Mouse (Mus musculus): Measurements from ENCODE around the gene Chuk. TPM values are rescaled to one million over a fixed set of nuclear protein-coding genes. Genes with fewer than 3 reads are reported as not detected.
A peak's percentile ranks its signal among the peaks of the same experiment; 100 is the strongest.

The Chuk gene
- polyA plus RNA-seq, 1 experiment: not detected

DNA sequence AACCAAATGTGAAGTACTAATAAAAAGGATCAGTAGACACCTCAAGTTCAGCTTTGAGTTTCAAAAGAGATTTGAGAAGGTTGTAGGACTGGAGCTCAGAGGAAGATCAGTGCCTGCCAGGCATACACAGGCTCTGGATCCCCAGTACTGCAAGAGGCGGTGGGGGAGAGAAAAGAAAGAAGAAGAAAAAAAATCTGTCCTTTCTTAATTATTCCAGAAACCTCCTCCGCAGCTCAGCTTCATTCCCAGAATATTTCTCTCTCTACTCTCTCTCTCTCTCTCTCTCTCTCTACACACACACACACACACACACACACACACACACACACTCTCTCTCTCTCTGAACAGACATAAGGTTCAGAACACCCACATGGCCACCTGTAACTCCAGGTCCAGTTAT, 27.3 kb downstream of the Chuk start:
- WGBS: 73% methylated on average over 2 of the region's 2 CpGs
- Histone ChIP-seq H3K27ac (ENCODE audit: insufficient read depth, low read depth, low read length) (no peak overlapping the region), H3K4me3 (ENCODE audit: insufficient read depth, low read depth, low read length) (no peak overlapping the region), H3K4me1 (ENCODE audit: control insufficient read depth, insufficient read depth, low read length) (no peaks in the 10 kb centered on the region)
- no peak for TF ChIP-seq POLR2A (IDR thresholded peaks at IDR 0.05; ENCODE audit: insufficient read depth, low read depth, low read length)
- TF ChIP-seq CTCF (IDR thresholded peaks at IDR 0.05; ENCODE audit: insufficient read depth, low read depth, low read length): no peak

GRCm38 (mm10) chr19:44077024-44077423, 30.3 kb downstream of the Chuk start:
- TF ChIP-seq CTCF (IDR thresholded peaks at IDR 0.05; ENCODE audit: insufficient read depth, low read depth, low read length) (no peak), POLR2A (IDR thresholded peaks at IDR 0.05; ENCODE audit: insufficient read depth, low read depth, low read length) (no peak)
- Histone ChIP-seq H3K4me3 (ENCODE audit: insufficient read depth, low read depth, low read length) (no peak overlapping the region), H3K4me1 (ENCODE audit: control insufficient read depth, insufficient read depth, low read length) (no peaks in the 10 kb centered on the region), H3K27ac (ENCODE audit: insufficient read depth, low read depth, low read length) (no peak overlapping the region)
- 90% methylated on average over 4 of the region's 4 CpGs for WGBS

DNA sequence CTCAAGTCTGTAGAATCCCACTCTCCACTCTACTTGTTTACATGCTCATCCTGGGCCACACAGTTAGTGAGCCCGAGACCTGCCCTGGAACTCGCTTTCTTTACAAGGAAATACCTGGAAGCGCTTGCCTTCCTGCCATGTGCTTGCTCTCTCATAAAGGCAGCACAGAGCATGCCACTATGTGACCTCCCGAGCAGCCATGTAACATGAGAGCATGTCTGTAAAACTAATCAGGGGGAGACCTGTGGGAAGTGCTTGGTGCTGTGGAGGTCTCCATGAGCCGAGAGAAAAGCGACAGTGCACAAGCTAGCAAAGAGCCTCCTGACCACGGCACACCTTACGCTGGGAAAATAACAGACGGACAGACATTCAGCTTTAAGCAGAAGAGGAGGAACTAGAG, 30.8 kb downstream of the Chuk start:
- 87% methylated on average over 9 of the region's 9 CpGs for WGBS
- TF ChIP-seq CTCF (IDR thresholded peaks at IDR 0.05; ENCODE audit: insufficient read depth, low read depth, low read length) (no peak), POLR2A (IDR thresholded peaks at IDR 0.05; ENCODE audit: insufficient read depth, low read depth, low read length) (no peak)

GRCm38 (mm10) chr19:44074986-44075385, 32.3 kb downstream of the Chuk start:
- TF ChIP-seq POLR2A (IDR thresholded peaks at IDR 0.05; ENCODE audit: insufficient read depth, low read depth, low read length): no peak
- TF ChIP-seq CTCF (IDR thresholded peaks at IDR 0.05; ENCODE audit: insufficient read depth, low read depth, low read length): no peak
- Histone ChIP-seq H3K4me3 (ENCODE audit: insufficient read depth, low read depth, low read length) (no peak overlapping the region), H3K27ac (ENCODE audit: insufficient read depth, low read depth, low read length) (no peak overlapping the region), H3K4me1 (ENCODE audit: control insufficient read depth, insufficient read depth, low read length) (no peaks in the 10 kb centered on the region)
- 72% methylated on average over 11 of the region's 11 CpGs for WGBS

More for the DNA sequence above, 30.8 kb downstream of the Chuk start:
- Histone ChIP-seq H3K4me1 (ENCODE audit: control insufficient read depth, insufficient read depth, low read length) (no peaks in the 10 kb centered on the region), H3K4me3 (ENCODE audit: insufficient read depth, low read depth, low read length) (no peak overlapping the region), H3K27ac (ENCODE audit: insufficient read depth, low read depth, low read length) (no peak overlapping the region)

DNA sequence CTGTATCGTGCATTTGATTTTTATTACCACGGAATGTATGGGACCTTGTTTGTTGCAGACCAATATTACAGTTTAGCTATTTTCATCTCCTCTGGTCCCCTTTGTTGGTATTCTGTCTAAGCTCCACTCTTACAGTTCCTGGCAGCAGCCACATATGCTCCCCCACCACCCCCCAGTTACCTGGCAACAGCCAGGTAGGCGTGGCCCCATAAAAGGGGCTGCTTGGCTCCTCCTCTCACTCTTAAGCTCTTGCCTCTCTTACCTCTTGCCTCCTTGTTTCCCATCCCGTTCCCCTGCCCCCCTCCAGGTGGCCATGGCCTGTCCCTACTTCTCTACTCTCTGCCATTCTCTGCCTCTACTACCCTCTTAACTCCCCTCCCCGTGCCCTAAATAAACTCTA, 36.1 kb downstream of the Chuk start:
- WGBS: 67% methylated on average over 5 of the region's 5 CpGs
- Histone ChIP-seq H3K27ac (ENCODE audit: insufficient read depth, low read depth, low read length) (no peak overlapping the region), H3K4me1 (ENCODE audit: control insufficient read depth, insufficient read depth, low read length) (0 out of 2 replicates have a peak, but pooled peaks cover 4% of the 10 kb centered on the region), H3K4me3 (ENCODE audit: insufficient read depth, low read depth, low read length) (no peak overlapping the region)
- TF ChIP-seq CTCF (IDR thresholded peaks at IDR 0.05; ENCODE audit: insufficient read depth, low read depth, low read length): no peak

DNA sequence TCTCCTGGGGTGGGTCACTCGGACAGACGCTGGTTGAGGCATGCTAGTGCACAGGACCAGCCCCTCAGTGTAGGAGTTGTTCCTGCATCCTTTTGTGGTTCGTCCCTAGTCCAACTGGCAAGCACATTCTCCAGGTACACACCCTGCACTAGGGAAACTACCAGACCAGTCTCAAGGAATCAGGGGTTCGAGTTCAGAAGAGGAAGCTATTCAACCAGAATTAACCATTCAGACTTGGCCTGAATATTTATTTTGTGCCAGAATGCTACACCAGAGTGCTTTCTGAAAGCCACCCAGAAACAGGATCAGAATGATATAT, 37.4 kb downstream of the Chuk start:
- TF ChIP-seq POLR2A (IDR thresholded peaks at IDR 0.05; ENCODE audit: insufficient read depth, low read depth, low read length): no peak; the same call in 1 of the 2 replicates
- no peak for TF ChIP-seq CTCF (IDR thresholded peaks at IDR 0.05; ENCODE audit: insufficient read depth, low read depth, low read length)
- H3K4me3 ChIP-seq (ENCODE audit: insufficient read depth, low read depth, low read length): peak overlapping the region; percentile 64
- 0 out of 2 replicates have a peak, but pooled peaks cover 4% of the 10 kb centered on the region for H3K4me1 ChIP-seq (ENCODE audit: control insufficient read depth, insufficient read depth, low read length)
- no peak overlapping the region for H3K27ac ChIP-seq (ENCODE audit: insufficient read depth, low read depth, low read length)
- 3% methylated on average over 4 of the region's 4 CpGs for WGBS

DNA sequence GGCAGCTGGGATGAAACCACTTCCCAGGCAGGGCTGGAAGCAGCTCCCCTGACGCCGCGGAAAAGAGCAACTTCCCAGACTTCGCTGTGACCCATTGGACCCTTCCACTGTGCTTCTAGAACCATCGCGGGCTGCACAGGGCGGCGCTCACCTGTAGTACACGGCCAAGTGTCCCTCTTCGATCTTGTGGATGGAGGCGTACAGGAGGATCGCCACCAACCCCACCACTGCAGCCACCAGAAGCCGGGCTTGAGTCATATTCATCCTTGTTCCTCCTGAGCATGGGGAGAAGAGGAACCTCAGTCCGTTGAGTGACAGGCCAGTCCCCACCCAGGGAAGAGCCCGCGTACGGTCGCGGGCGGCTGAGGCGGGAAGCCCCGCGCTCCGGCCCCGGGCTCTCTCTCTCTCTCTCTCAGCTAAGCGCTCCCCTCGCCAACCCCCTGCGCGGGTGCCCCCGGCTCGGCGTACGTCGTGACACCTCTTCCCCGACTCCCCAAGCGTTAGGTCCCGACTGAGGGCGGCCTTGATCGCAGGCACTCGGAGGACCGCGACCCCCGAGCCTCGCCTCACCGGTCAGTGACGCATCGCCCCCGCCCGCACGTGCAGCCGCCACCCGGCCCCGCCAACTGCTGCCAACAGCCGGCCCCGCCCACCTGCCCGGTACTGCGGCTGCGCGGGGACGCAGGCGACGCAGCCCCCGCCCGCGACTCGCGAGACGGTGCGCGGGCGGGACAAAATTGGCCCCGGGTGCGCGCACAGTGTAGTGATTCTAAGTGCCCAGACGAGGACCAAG, 38.0 kb downstream of the Chuk start, which contains the start of gene Erlin1:
Gene Erlin1, minus strand, starts transcription at position 665 of the 793 bp plus-strand sequence.
- WGBS: 1% methylated on average over 75 of the region's 75 CpGs
- Histone ChIP-seq H3K4me3 (ENCODE audit: insufficient read depth, low read depth, low read length) (peak within 1 kb of the TSS; percentile 64), H3K27ac (ENCODE audit: insufficient read depth, low read depth, low read length) (no peak within 1 kb of the TSS), H3K4me1 (ENCODE audit: control insufficient read depth, insufficient read depth, low read length) (0 out of 2 replicates have a peak, but pooled peaks cover 4% of the 10 kb centered on the region)
- TF ChIP-seq CTCF (IDR thresholded peaks at IDR 0.05; ENCODE audit: insufficient read depth, low read depth, low read length) (no peak), POLR2A (IDR thresholded peaks at IDR 0.05; ENCODE audit: insufficient read depth, low read depth, low read length) (peak; percentile 25; the same call in 1 of the 2 replicates)

GRCm38 (mm10) chr19:44068232-44068631, 39.0 kb downstream of the Chuk start:
- Histone ChIP-seq H3K4me1 (ENCODE audit: control insufficient read depth, insufficient read depth, low read length) (0 out of 2 replicates have a peak, but pooled peaks cover 4% of the 10 kb centered on the region), H3K27ac (ENCODE audit: insufficient read depth, low read depth, low read length) (no peak overlapping the region), H3K4me3 (ENCODE audit: insufficient read depth, low read depth, low read length) (no peak overlapping the region)
- TF ChIP-seq POLR2A (IDR thresholded peaks at IDR 0.05; ENCODE audit: insufficient read depth, low read depth, low read length) (no peak), CTCF (IDR thresholded peaks at IDR 0.05; ENCODE audit: insufficient read depth, low read depth, low read length) (no peak)
- 88% methylated on average over 4 of the region's 4 CpGs for WGBS

- Histone ChIP-seq H3K4me1 (ENCODE audit: control insufficient read depth, insufficient read depth, low read length) (0 out of 2 replicates have a peak, but pooled peaks cover 4% of the 10 kb centered on the region), H3K4me3 (ENCODE audit: insufficient read depth, low read depth, low read length) (no peak overlapping the region), H3K27ac (ENCODE audit: insufficient read depth, low read depth, low read length) (no peak overlapping the region)
- WGBS: 80% methylated on average over 9 of the region's 9 CpGs
- TF ChIP-seq POLR2A (IDR thresholded peaks at IDR 0.05; ENCODE audit: insufficient read depth, low read depth, low read length): no peak
- no peak for TF ChIP-seq CTCF (IDR thresholded peaks at IDR 0.05; ENCODE audit: insufficient read depth, low read depth, low read length)
Measured at GRCm38 (mm10) chr19:44067323-44068049, 39.8 kb downstream of the Chuk start.
